Mouse (Mus musculus): ENCODE data around the gene Faah. TPM values are rescaled to one million over a fixed set of nuclear protein-coding genes. Genes with fewer than 3 reads are reported as not detected.

Gene Faah
- polyA plus RNA-seq, 1 experiment from 2014 or later, result 8.3 TPM

GRCm38 (mm10) chr4:116015996-116016395 lies 1.7 kb downstream of the Faah start:
- DNase-seq (ENCODE audit: low spot score), result no peak
- H3K4me3 ChIP-seq (ENCODE audit: low read depth, low read length), result no peak overlapping the region
- 62% methylated on average over 8 of the region's 8 CpGs for WGBS
- H3K4me1 ChIP-seq (replicated peaks; ENCODE audit: control insufficient read depth, insufficient read depth), result no peaks in the 10 kb centered on the region
- ATAC-seq (ENCODE audit: low FRiP score, low TSS enrichment), result no peak
- H3K36me3 ChIP-seq (ENCODE audit: control insufficient read depth, insufficient read depth, low read length), result no peaks in the 10 kb centered on the region
- H3K4me2 ChIP-seq (replicated peaks; ENCODE audit: low read depth), result no peak overlapping the region
- no peaks in the 10 kb centered on the region for H3K27me3 ChIP-seq (ENCODE audit: control insufficient read depth, insufficient read depth, low read length)
- no peak for TF ChIP-seq CTCF (IDR thresholded peaks at IDR 0.05; ENCODE audit: low read depth)
- no peak for TF ChIP-seq EP300 (optimal IDR thresholded peaks at IDR 0.05)
- no peak overlapping the region for H3K9ac ChIP-seq (ENCODE audit: low read length)
- no peak overlapping the region for H3K27ac ChIP-seq (replicated peaks)
- H3K9me3 ChIP-seq (ENCODE audit: control insufficient read depth, low read length), result no peaks in the 10 kb centered on the region

- H3K4me3 ChIP-seq (ENCODE audit: low read depth, low read length), result no peak overlapping the region
- no peaks in the 10 kb centered on the region for H3K4me1 ChIP-seq (replicated peaks; ENCODE audit: control insufficient read depth, insufficient read depth)
- H3K9ac ChIP-seq (ENCODE audit: low read length), result no peak overlapping the region
- 87% methylated on average over 5 of the region's 5 CpGs for WGBS
- H3K27ac ChIP-seq (replicated peaks), result no peak overlapping the region
- TF ChIP-seq CTCF (IDR thresholded peaks at IDR 0.05; ENCODE audit: low read depth) (no peak), EP300 (optimal IDR thresholded peaks at IDR 0.05) (no peak)
- no peaks in the 10 kb centered on the region for H3K27me3 ChIP-seq (ENCODE audit: control insufficient read depth, insufficient read depth, low read length)
- no peaks in the 10 kb centered on the region for H3K9me3 ChIP-seq (ENCODE audit: control insufficient read depth, low read length)
- no peak overlapping the region for H3K4me2 ChIP-seq (replicated peaks; ENCODE audit: low read depth)
- no peaks in the 10 kb centered on the region for H3K36me3 ChIP-seq (ENCODE audit: control insufficient read depth, insufficient read depth, low read length)
- ATAC-seq (ENCODE audit: low FRiP score, low TSS enrichment), result no peak
- DNase-seq (ENCODE audit: low spot score), result no peak
These were observed 2.2 kb downstream of the Faah start for GRCm38 (mm10) chr4:116015502-116015901.

GRCm38 (mm10) chr4:116010186-116010585 lies 7.5 kb downstream of the Faah start:
- Histone ChIP-seq H3K27me3 (ENCODE audit: control insufficient read depth, insufficient read depth, low read length) (no peaks in the 10 kb centered on the region), H3K4me1 (replicated peaks; ENCODE audit: control insufficient read depth, insufficient read depth) (no peaks in the 10 kb centered on the region; the same call in 1 of the 2 replicates), H3K36me3 (ENCODE audit: control insufficient read depth, insufficient read depth, low read length) (no peaks in the 10 kb centered on the region), H3K27ac (replicated peaks) (no peak overlapping the region), H3K9me3 (ENCODE audit: control insufficient read depth, low read length) (no peaks in the 10 kb centered on the region), H3K4me2 (replicated peaks; ENCODE audit: low read depth) (no peak overlapping the region), H3K9ac (ENCODE audit: low read length) (no peak overlapping the region), H3K4me3 (ENCODE audit: low read depth, low read length) (no peak overlapping the region)
- no peak for DNase-seq (ENCODE audit: low spot score)
- WGBS, result 61% methylated on average over 8 of the region's 8 CpGs
- TF ChIP-seq CTCF (IDR thresholded peaks at IDR 0.05; ENCODE audit: low read depth), result no peak
- TF ChIP-seq EP300 (optimal IDR thresholded peaks at IDR 0.05), result no peak
- ATAC-seq (ENCODE audit: low FRiP score, low TSS enrichment), result no peak

GRCm38 (mm10) chr4:116001206-116001605 lies 16.5 kb downstream of the Faah start:
- no peaks in the 10 kb centered on the region for H3K36me3 ChIP-seq (ENCODE audit: control insufficient read depth, insufficient read depth, low read length)
- no peaks in the 10 kb centered on the region for H3K9me3 ChIP-seq (ENCODE audit: control insufficient read depth, low read length)
- H3K9ac ChIP-seq (ENCODE audit: low read length), result no peak overlapping the region
- ATAC-seq (ENCODE audit: low FRiP score, low TSS enrichment) (no peak), DNase-seq (ENCODE audit: low spot score) (no peak)
- no peak for TF ChIP-seq CTCF (IDR thresholded peaks at IDR 0.05; ENCODE audit: low read depth)
- TF ChIP-seq EP300 (optimal IDR thresholded peaks at IDR 0.05), result no peak
- H3K4me3 ChIP-seq (ENCODE audit: low read depth, low read length), result no peak overlapping the region
- no peaks in the 10 kb centered on the region for H3K4me1 ChIP-seq (replicated peaks; ENCODE audit: control insufficient read depth, insufficient read depth)
- 63% methylated on average over 4 of the region's 4 CpGs for WGBS
- H3K27ac ChIP-seq (replicated peaks), result no peak overlapping the region
- H3K27me3 ChIP-seq (ENCODE audit: control insufficient read depth, insufficient read depth, low read length), result no peaks in the 10 kb centered on the region
- no peak overlapping the region for H3K4me2 ChIP-seq (replicated peaks; ENCODE audit: low read depth)

- TF ChIP-seq EP300 (optimal IDR thresholded peaks at IDR 0.05) (no peak), CTCF (IDR thresholded peaks at IDR 0.05; ENCODE audit: low read depth) (no peak)
- Histone ChIP-seq H3K4me1 (replicated peaks; ENCODE audit: control insufficient read depth, insufficient read depth) (no peaks in the 10 kb centered on the region), H3K4me3 (ENCODE audit: low read depth, low read length) (no peak overlapping the region), H3K4me2 (replicated peaks; ENCODE audit: low read depth) (no peak overlapping the region), H3K27ac (replicated peaks) (no peak overlapping the region), H3K27me3 (ENCODE audit: control insufficient read depth, insufficient read depth, low read length) (no peaks in the 10 kb centered on the region), H3K9ac (ENCODE audit: low read length) (no peak overlapping the region), H3K9me3 (ENCODE audit: control insufficient read depth, low read length) (no peaks in the 10 kb centered on the region), H3K36me3 (ENCODE audit: control insufficient read depth, insufficient read depth, low read length) (no peaks in the 10 kb centered on the region)
- 43% methylated on average over 6 of the region's 6 CpGs for WGBS
- ATAC-seq (ENCODE audit: low FRiP score, low TSS enrichment) (no peak), DNase-seq (ENCODE audit: low spot score) (no peak)
These were observed 17.1 kb downstream of the Faah start for GRCm38 (mm10) chr4:116000671-116001070.

GRCm38 (mm10) chr4:115996729-115997128 lies 21.0 kb downstream of the Faah start:
- 56% methylated on average over 4 of the region's 4 CpGs for WGBS
- Histone ChIP-seq H3K9ac (ENCODE audit: low read length) (no peak overlapping the region), H3K36me3 (ENCODE audit: control insufficient read depth, insufficient read depth, low read length) (no peaks in the 10 kb centered on the region), H3K9me3 (ENCODE audit: control insufficient read depth, low read length) (0 out of 2 replicates have a peak, but pooled peaks cover 2% of the 10 kb centered on the region), H3K27me3 (ENCODE audit: control insufficient read depth, insufficient read depth, low read length) (no peaks in the 10 kb centered on the region), H3K4me1 (replicated peaks; ENCODE audit: control insufficient read depth, insufficient read depth) (no peaks in the 10 kb centered on the region), H3K27ac (replicated peaks) (no peak overlapping the region), H3K4me3 (ENCODE audit: low read depth, low read length) (no peak overlapping the region), H3K4me2 (replicated peaks; ENCODE audit: low read depth) (no peak overlapping the region)
- TF ChIP-seq EP300 (optimal IDR thresholded peaks at IDR 0.05) (no peak), CTCF (IDR thresholded peaks at IDR 0.05; ENCODE audit: low read depth) (no peak)
- no peak for DNase-seq (ENCODE audit: low spot score)
- 0 out of 2 replicates have a peak, but pooled peaks have one; percentile 43 for ATAC-seq (ENCODE audit: low FRiP score, low TSS enrichment)
